Mouse (Mus musculus): ENCODE data around the gene Adra1b.

- TF ChIP-seq CTCF (IDR thresholded peaks at IDR 0.05) (no peak), EP300 (IDR thresholded peaks at IDR 0.05) (no peak)
These were observed 172.2 kb downstream of the Adra1b start for GRCm38 (mm10) chr11:43728737-43729301.

Data from lung, postnatal 0 days (tissue).